Mouse (Mus musculus) right cerebral cortex, adult 2 months (tissue): Measurements from ENCODE around the gene Slc35f6.
"Not testable (repeated sequence)": the region's sequence is repeated elsewhere in the genome, so short reads cannot be mapped to it uniquely, and the experiment has no call there.

Experiments
- DNase-seq, 2 experiments: peaks; one replicate each; pipeline ENCODE4 v3.0.0; 2021 to 2022; ENCODE audit warnings: low spot score in 2 of 2

Slc35f6 gene

GRCm38 (mm10) chr5:30655526-30656195 lies 7.9 kb downstream of the Slc35f6 start:
- no peak for DNase-seq

- no peak for DNase-seq
Measured at GRCm38 (mm10) chr5:30659042-30659441, 11.3 kb downstream of the Slc35f6 start.

GRCm38 (mm10) chr5:30660278-30660677 lies 12.5 kb downstream of the Slc35f6 start:
- no peak for DNase-seq

GRCm38 (mm10) chr5:30660813-30661212 lies 13.1 kb downstream of the Slc35f6 start:
- DNase-seq = no peak

GRCm38 (mm10) chr5:30665360-30665759 lies 17.6 kb downstream of the Slc35f6 start:
- no peak for DNase-seq

- DNase-seq = peak; percentile 60 to 73
Measured at GRCm38 (mm10) chr5:30665968-30666367, 18.2 kb downstream of the Slc35f6 start.

GRCm38 (mm10) chr5:30666391-30667195 lies 18.9 kb downstream of the Slc35f6 start, which contains the start of gene Cenpa:
Gene Cenpa, plus strand, starts transcription at chr5:30666777.
- DNase-seq = peak; percentile 93 to 94

GRCm38 (mm10) chr5:30667215-30667614 lies 19.5 kb downstream of the Slc35f6 start:
- no peak for DNase-seq

- DNase-seq = no peak
Measured at GRCm38 (mm10) chr5:30667686-30668085, 20.0 kb downstream of the Slc35f6 start.

GRCm38 (mm10) chr5:30668637-30669495 lies 21.1 kb downstream of the Slc35f6 start:
- no peak for DNase-seq

GRCm38 (mm10) chr5:30669496-30669830 lies 21.7 kb downstream of the Slc35f6 start:
- no peak for DNase-seq

GRCm38 (mm10) chr5:30670091-30670490 lies 22.4 kb downstream of the Slc35f6 start:
- DNase-seq = no peak

- DNase-seq = no peak
Measured at GRCm38 (mm10) chr5:30674001-30674400, 26.3 kb downstream of the Slc35f6 start.

- DNase-seq = no peak
Measured at GRCm38 (mm10) chr5:30676800-30677199, 29.1 kb downstream of the Slc35f6 start.

GRCm38 (mm10) chr5:30678069-30678468 lies 30.3 kb downstream of the Slc35f6 start:
- not testable (repeated sequence) for DNase-seq

- no peak for DNase-seq
Measured at GRCm38 (mm10) chr5:30678722-30679296, 31.1 kb downstream of the Slc35f6 start.

GRCm38 (mm10) chr5:30679593-30679992 lies 31.9 kb downstream of the Slc35f6 start:
- DNase-seq = no peak

- DNase-seq = no peak
Measured at GRCm38 (mm10) chr5:30681970-30682369, 34.2 kb downstream of the Slc35f6 start.

GRCm38 (mm10) chr5:30682967-30683600 lies 35.4 kb downstream of the Slc35f6 start:
- DNase-seq = no peak

- no peak for DNase-seq
Measured at GRCm38 (mm10) chr5:30683993-30684392, 36.3 kb downstream of the Slc35f6 start.

- DNase-seq = peak; percentile 44 to 49
Measured at GRCm38 (mm10) chr5:30686781-30687180, 39.0 kb downstream of the Slc35f6 start.
